Mouse (Mus musculus) CD4-positive naive resting alpha-beta T cell, adult 76 days (primary cell): ENCODE data around the gene H2-Q10. TPM values are rescaled to one million over a fixed set of nuclear protein-coding genes. Genes with fewer than 3 reads are reported as not detected.

Experiments used
- total RNA-seq: library from RNA; stranded (reverse); gene quantifications from one replicate; pipeline ENCODE4 v1.2.4, GENCODE M21; 2023

The H2-Q10 gene
- 67.2 TPM for total RNA-seq

GRCm38 (mm10) chr17:35469842-35470751 is at the start of gene H2-Q10:
H2-Q10 (plus strand) TSS chr17:35470089.

GRCm38 (mm10) chr17:35424624-35425416 is 45.1 kb upstream of the H2-Q10 start, which contains the start of gene H2-Q6:
H2-Q6 (plus strand) TSS chr17:35424850.

GRCm38 (mm10) chr17:35438885-35439284 is 31.0 kb upstream of the H2-Q10 start, which contains the start of gene H2-Q7:
H2-Q7 (plus strand) TSS chr17:35439155.

GRCm38 (mm10) chr17:35505776-35506175 is 35.9 kb downstream of the H2-Q10 start, which contains the start of gene Pou5f1:
Pou5f1 (plus strand) TSS chr17:35506018.

GRCm38 (mm10) chr17:35516652-35517500 is 47.0 kb downstream of the H2-Q10 start, which contains the start of the genes Tcf19 and Cchcr1:
Tcf19 (minus strand) TSS chr17:35516824.
Cchcr1 (plus strand) TSS chr17:35517100.

Other genes starting within 250 kb of the H2-Q10 start
- not detected for gene Gm16181, start 249.3 kb upstream of the H2-Q10 start, total RNA-seq
- 1.00 TPM for gene Atp6v1g2, start 236.4 kb upstream of the H2-Q10 start, total RNA-seq
- 9.4 TPM for gene Nfkbil1, start 234.3 kb upstream of the H2-Q10 start, total RNA-seq
- 422 TPM for gene Ddx39b, start 228.3 kb upstream of the H2-Q10 start, total RNA-seq
- 2,346 TPM for gene H2-D1, start 207.4 kb upstream of the H2-Q10 start, total RNA-seq
- gene H2-Q1, start 149.7 kb upstream of the H2-Q10 start, total RNA-seq, result 12.5 TPM
- gene H2-Q2, start 127.8 kb upstream of the H2-Q10 start, total RNA-seq, result 9.6 TPM
- gene H2-Q4, start 90.5 kb upstream of the H2-Q10 start, total RNA-seq, result 587 TPM
- 156 TPM for gene H2-Q6, start 45.2 kb upstream of the H2-Q10 start, total RNA-seq
- gene H2-Q7, start 30.9 kb upstream of the H2-Q10 start, total RNA-seq, result 498 TPM
- gene Pou5f1, start 35.9 kb downstream of the H2-Q10 start, total RNA-seq, result 1.3 TPM
- 8.1 TPM for gene Tcf19, start 46.7 kb downstream of the H2-Q10 start, total RNA-seq
- gene Cchcr1, start 47.0 kb downstream of the H2-Q10 start, total RNA-seq, result 15.1 TPM
- not detected for gene Psors1c2, start 63.1 kb downstream of the H2-Q10 start, total RNA-seq
- not detected for gene Cdsn, start 82.0 kb downstream of the H2-Q10 start, total RNA-seq
- not detected for gene 2300002M23Rik, start 97.4 kb downstream of the H2-Q10 start, total RNA-seq
- not detected for gene Sfta2, start 131.5 kb downstream of the H2-Q10 start, total RNA-seq
- gene Gm9573, start 156.5 kb downstream of the H2-Q10 start, total RNA-seq, result not detected
- not detected for gene Mucl3, start 173.6 kb downstream of the H2-Q10 start, total RNA-seq
- gene Vars2, start 197.5 kb downstream of the H2-Q10 start, total RNA-seq, result 33.4 TPM
- gene Gtf2h4, start 203.7 kb downstream of the H2-Q10 start, total RNA-seq, result 10.5 TPM
- gene Ddr1, start 234.5 kb downstream of the H2-Q10 start, total RNA-seq, result 11.4 TPM